ENCODE assay signal across 17 mouse cellular contexts in genomic region chr16:90845038-90845437, GRCm38 (mm10). TPM values are rescaled to one million over a fixed set of nuclear protein-coding genes. Genes with fewer than 3 reads are reported as not detected.
A peak's percentile ranks its signal among the peaks of the same experiment; 100 is the strongest.
DNase-seq lines count a peak whose midpoint lies in the region; ATAC-seq and TF ChIP-seq lines count a peak whose summit lies in the region.
"Had no signal": no experiment of that assay in that cellular context is flagged by ENCODE, and none has a peak within 500 bp of the region (broad histone marks: within the 10 kb centered on the region; RNA-seq: fewer than 3 reads in every experiment).

No protein-coding gene starts in this region.

- intact Hi-C loops in heart, postnatal 36 days (cut with DNase I): no loop called here

- peak overlapping the region; percentile 44; the same call in 1 of the 2 replicates for H3K27ac ChIP-seq in heart, postnatal 0 days (ENCODE audit: low read depth)
- H3K27ac ChIP-seq in forebrain, embryonic 16.5 days (ENCODE audit: low read length): peak overlapping the region; percentile 70
- H3K27ac ChIP-seq: kidney, embryonic 15.5 days; limb, embryonic 10.5 days; liver, embryonic 15.5 days had no signal

- no peak overlapping the region for H3K9ac ChIP-seq in heart, postnatal 0 days (replicated peaks; ENCODE audit: low read depth, low read length)
- no peak overlapping the region for H3K9ac ChIP-seq in forebrain, embryonic 16.5 days (replicated peaks; ENCODE audit: low read depth, low read length)
- H3K9ac ChIP-seq: kidney, embryonic 15.5 days; liver, embryonic 15.5 days had no signal

- H3K4me3 ChIP-seq in heart, postnatal 0 days (ENCODE audit: low read depth, low read length): no peak overlapping the region
- H3K4me3 ChIP-seq in forebrain, embryonic 16.5 days (replicated peaks; ENCODE audit: low read length): no peak overlapping the region
- H3K4me3 ChIP-seq: erythroblast, embryonic 14.5 days; kidney, embryonic 15.5 days; limb, embryonic 10.5 days; liver, embryonic 15.5 days had no signal

- 0 out of 2 replicates have a peak overlapping the region, but pooled peaks have one; percentile 13 for H3K4me2 ChIP-seq in heart, postnatal 0 days (ENCODE audit: low read depth, low read length)
- peak overlapping the region; percentile 25 for H3K4me2 ChIP-seq in forebrain, embryonic 16.5 days (ENCODE audit: low read length)
- H3K4me2 ChIP-seq: kidney, embryonic 15.5 days; liver, embryonic 15.5 days had no signal

- H3K9me3 ChIP-seq in heart, postnatal 0 days (replicated peaks; ENCODE audit: control insufficient read depth, low read length): no peaks in the 10 kb centered on the region
- no peaks in the 10 kb centered on the region for H3K9me3 ChIP-seq in forebrain, embryonic 16.5 days (ENCODE audit: control insufficient read depth, low read length)
- H3K9me3 ChIP-seq: kidney, embryonic 15.5 days; limb, embryonic 10.5 days; liver, embryonic 15.5 days had no signal

- no peaks in the 10 kb centered on the region for H3K36me3 ChIP-seq in heart, postnatal 0 days (replicated peaks; ENCODE audit: control insufficient read depth, insufficient read depth, low read length)
- H3K36me3 ChIP-seq in forebrain, embryonic 16.5 days (ENCODE audit: control insufficient read depth, insufficient read depth): no peaks in the 10 kb centered on the region
- H3K36me3 ChIP-seq: kidney, embryonic 15.5 days; limb, embryonic 10.5 days; liver, embryonic 15.5 days had no signal

- peaks cover 17% of the 10 kb centered on the region for H3K4me1 ChIP-seq in heart, postnatal 0 days (ENCODE audit: control insufficient read depth, insufficient read depth)
- H3K4me1 ChIP-seq in forebrain, embryonic 16.5 days (replicated peaks; ENCODE audit: control insufficient read depth, insufficient read depth, low read length): peaks cover 26% of the 10 kb centered on the region
- H3K4me1 ChIP-seq: liver, embryonic 15.5 days had no signal

- no peak for TF ChIP-seq CTCF in heart, postnatal 0 days (IDR thresholded peaks at IDR 0.05; ENCODE audit: low read depth)

- no peaks in the 10 kb centered on the region for H3K27me3 ChIP-seq in heart, postnatal 0 days (ENCODE audit: control insufficient read depth, insufficient read depth, low read length)
- H3K27me3 ChIP-seq in forebrain, embryonic 16.5 days (replicated peaks; ENCODE audit: control insufficient read depth, insufficient read depth, low read length): no peaks in the 10 kb centered on the region

- 22% methylated on average over 6 of the region's 6 CpGs for WGBS in heart, postnatal 0 days
- WGBS in forebrain, embryonic 16.5 days: 20% methylated on average over 6 of the region's 6 CpGs

- peak; percentile 87 for ATAC-seq in heart, postnatal 0 days (ENCODE audit: insufficient read depth, low read depth)
- ATAC-seq in forebrain, embryonic 16.5 days: peak; percentile 59; the same call in 1 of the 2 replicates
- ATAC-seq in activated CD4-positive, CD25-positive, alpha-beta regulatory T cell, adult 4 months: no peak

- TF ChIP-seq EP300 in heart, postnatal 0 days (IDR thresholded peaks at IDR 0.05; ENCODE audit: low read depth): no peak

- DNase-seq in heart, postnatal 0 days (ENCODE audit: low spot score): peak; percentile 79
- DNase-seq in heart, postnatal 36 days: no peak
- DNase-seq in 3134 (ENCODE audit: extremely low read depth, insufficient read length, low spot score): peak; percentile 60
- DNase-seq in Muller cell, postnatal 12 days (ENCODE audit: inconsistent ontology term): peak; percentile 99
- DNase-seq in cerebellum, adult 8-10 months: no peak
- DNase-seq in thymus, postnatal 36 days: no peak
- DNase-seq: adrenal gland, postnatal 10 days; gastrocnemius, postnatal 14 days; right cerebral cortex, postnatal 14 days had no signal

RNA-seq across cellular contexts. Expression of gene Eva1c, which starts 18.5 kb away (rescaled TPM):
- total RNA-seq in heart, postnatal 0 days (2014; rRNA removed; ENCODE audit: low replicate concordance): 3.2 and 11.4 TPM in 2 replicates
- polyA plus RNA-seq in heart, postnatal 0 days (2015; fragmentation: Nextera tagmentation; extraction: Ambion mirVana): 1.1 and 1.7 TPM in 2 replicates
- 1 to 10 TPM; 1.1 to 1.4 TPM for total RNA-seq in heart, postnatal 36 days (2021)
- 5.9 and 7.2 TPM in 2 replicates for polyA plus RNA-seq in forebrain, embryonic 16.5 days (2015; fragmentation: Nextera tagmentation; extraction: Ambion mirVana)
- not detected for polyA plus RNA-seq in activated CD4-positive, CD25-positive, alpha-beta regulatory T cell, adult 4 months (2017; shearing (Covaris generic))
- total RNA-seq: common myeloid progenitor, adult 5-6 weeks; monocyte, adult 5-6 weeks had no signal

RNA-seq across cellular contexts. Expression of gene Urb1, which starts 34.8 kb away (rescaled TPM):
- total RNA-seq in heart, postnatal 0 days (2014; rRNA removed; ENCODE audit: low replicate concordance): 8.7 and 16.5 TPM in 2 replicates
- polyA plus RNA-seq in heart, postnatal 0 days (2015; fragmentation: Nextera tagmentation; extraction: Ambion mirVana): 2.7 and 3.0 TPM in 2 replicates
- 1 to 10 TPM; 6.1 to 6.6 TPM for total RNA-seq in heart, postnatal 36 days (2021)
- polyA plus RNA-seq in forebrain, embryonic 16.5 days (2015; fragmentation: Nextera tagmentation; extraction: Ambion mirVana): 9.7 and 11.7 TPM in 2 replicates
- polyA plus RNA-seq in activated CD4-positive, CD25-positive, alpha-beta regulatory T cell, adult 4 months (2017; shearing (Covaris generic)): 1 to 10 TPM; 3.9 to 4.6 TPM

Comparison
In these comparisons a context has a peak if more than half of its experiments do, and no peak if none do; other contexts are left out.
1. DNase-seq: peak in heart, postnatal 0 days (single experiment), 3134 (single experiment) and Muller cell, postnatal 12 days (single experiment); none in heart, postnatal 36 days (0 of 2), cerebellum, adult 8-10 months (single experiment) and thymus, postnatal 36 days (0 of 2).